Mouse (Mus musculus): ENCODE results near the gene Gtf3c2.

DNA sequence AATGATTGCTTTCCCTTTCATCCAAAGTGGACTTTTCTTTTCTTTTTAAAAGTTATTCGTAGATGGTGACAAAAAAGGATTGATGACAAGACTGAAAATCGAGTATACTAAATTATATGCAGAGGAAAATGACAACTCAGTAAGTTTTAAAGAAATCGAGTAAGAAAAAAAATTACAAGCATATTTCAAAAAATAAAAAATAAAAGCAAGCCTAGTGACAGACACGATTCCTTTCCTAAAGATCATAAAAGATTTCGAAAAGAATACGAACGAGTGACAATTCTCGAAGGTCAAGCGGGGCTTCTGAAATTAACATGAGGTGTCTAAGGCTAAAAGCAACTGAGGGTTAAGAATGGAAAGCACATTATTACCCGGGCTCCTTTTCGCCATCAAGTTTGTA is 39.5 kb upstream of the Gtf3c2 start:
- no peak for TF ChIP-seq CTCF (IDR thresholded peaks at IDR 0.05; ENCODE audit: low read depth, low read length)
- no peak for TF ChIP-seq POLR2AphosphoS5 (IDR thresholded peaks at IDR 0.05; ENCODE audit: insufficient replicate concordance, low read depth, low read length)
- no peak for TF ChIP-seq GATA1 (IDR thresholded peaks at IDR 0.05; ENCODE audit: borderline replicate concordance, low read length)
- no peak for TF ChIP-seq GATA2 (IDR thresholded peaks at IDR 0.05; ENCODE audit: borderline replicate concordance, low read depth, low read length)
- no peak for TF ChIP-seq TAL1 (conservative IDR thresholded peaks at IDR 0.05; ENCODE audit: low read depth, low read length)
